Mouse (Mus musculus) ZHBTc4 (cell line): ENCODE measurements around the gene Stk4.
A peak's percentile ranks its signal among the peaks of the same experiment; 100 is the strongest.

Source experiments
- DNase-seq: peaks from one replicate; pipeline ENCODE4 v3.0.0-alpha.2; 2011; ENCODE audit warnings: low read depth, low spot score

The Stk4 gene

DNA sequence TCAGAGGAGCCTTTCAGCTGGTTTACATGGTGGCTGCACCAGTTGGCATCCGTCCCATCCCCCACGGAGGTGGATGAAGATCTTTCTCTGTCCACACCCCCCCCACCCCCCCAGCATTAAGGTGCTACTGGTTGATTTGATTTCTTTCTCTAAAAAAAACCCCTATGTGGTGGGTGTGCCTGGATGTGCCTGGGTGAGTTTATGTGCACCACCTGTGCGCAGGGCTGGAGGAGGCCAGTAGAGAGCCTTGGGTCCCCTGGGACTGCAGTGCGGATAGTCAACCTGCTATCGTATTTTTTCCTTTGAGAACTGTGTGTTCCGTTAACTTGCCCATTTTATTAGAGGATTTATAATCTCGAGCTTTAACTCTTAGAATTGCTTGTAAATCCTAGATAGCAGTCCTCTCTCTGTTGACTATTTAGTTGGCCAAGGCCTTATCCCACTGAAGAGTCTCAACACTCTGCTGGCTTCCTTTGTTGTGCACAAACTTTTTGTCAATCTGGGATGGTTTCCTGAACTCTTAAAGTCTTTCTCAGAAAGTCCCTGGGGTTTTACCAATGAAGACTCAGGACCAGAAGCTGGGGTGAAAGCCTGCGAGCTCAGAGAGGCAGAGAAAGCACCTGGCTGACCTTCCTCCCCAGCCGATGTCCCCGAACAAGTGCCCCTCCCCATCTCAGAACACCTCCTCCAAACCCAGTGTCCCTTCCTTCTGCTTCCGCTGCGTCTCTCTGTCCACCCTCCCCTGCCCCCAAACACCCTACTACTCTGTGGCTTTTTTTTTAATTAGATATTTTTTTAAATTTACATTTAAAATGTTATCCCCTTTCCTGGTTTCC lies 58.7 kb downstream of the Stk4 start:
- no peak for DNase-seq

GRCm38 (mm10) chr2:164131586-164131985 lies 61.5 kb downstream of the Stk4 start:
- DNase-seq: no peak

DNA sequence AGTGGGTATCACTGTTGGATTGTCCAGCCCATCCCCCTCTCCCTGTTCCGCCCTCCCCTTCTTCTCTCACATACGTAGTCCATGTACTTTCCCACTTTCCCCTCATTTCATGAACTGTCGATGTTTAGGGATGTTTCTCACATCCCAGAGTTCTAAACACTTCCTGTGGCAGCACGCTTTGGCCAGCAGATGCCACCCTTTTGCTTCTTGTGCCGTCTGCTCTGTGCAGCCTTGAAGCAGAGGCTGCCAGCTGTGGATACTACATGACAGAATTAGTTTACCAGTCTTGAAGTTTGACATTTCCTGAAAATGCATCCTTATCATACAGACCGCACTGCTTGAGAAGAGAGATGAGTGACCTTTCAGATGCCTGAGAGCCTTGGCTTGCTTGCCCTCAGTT lies 64.4 kb downstream of the Stk4 start:
- DNase-seq: no peak

DNA sequence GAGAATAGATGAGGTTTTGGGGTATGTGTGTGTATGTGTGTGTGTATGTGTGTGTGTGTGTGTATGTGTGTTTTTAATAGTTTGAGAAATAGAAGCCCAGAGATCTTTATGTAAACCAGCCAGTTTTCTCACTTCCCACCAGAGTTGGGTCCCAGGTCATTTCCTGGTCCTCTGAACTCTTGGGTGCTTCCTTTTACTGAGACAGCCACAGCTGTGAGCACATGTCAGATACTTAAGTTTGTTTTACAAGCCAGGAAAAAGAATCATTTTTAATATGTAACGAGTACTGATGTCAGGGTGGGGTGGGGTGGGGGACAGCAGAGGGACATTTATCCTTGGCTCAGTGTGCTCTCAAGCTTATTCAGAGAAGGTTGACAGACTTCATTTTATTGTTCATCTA lies 65.2 kb downstream of the Stk4 start:
- DNase-seq: no peak

DNA sequence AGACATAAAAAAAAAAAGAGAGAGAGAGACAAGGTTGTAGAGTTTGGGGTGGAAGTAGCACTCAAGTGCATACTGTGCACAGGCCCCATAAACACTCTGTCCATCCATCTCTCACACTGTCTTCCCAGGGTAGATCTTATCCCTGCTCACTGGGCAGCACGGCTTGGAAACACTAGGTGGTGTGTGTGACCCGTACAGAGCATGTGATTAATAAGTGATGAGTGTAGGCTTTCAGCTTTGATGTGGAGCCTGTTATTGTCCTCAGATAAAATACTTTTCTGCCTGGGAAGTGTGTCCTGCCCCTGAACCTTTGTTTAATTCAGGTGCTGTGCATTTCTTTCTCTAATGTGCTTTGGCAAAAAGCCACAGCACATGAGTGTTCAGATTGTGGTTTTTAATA lies 66.3 kb downstream of the Stk4 start:
- DNase-seq: no peak

DNA sequence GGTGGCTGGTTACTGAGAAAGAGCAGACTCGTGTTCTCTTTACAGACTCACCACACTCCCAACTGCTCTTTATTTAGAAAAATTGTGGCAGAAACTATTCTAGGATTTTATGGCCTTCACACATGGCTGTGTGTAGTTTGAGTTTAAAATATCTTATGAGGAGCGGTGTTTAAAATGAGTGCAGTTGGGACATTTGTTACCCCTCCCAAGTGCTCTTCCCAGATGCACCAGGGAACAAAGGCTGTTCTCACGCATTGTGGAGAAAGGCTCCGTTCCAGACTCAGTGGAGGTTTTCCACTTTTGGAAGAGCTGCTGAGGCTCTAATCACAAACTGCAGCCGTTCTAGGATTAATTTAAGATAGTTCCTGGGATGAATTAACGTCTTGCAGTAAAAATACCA lies 67.6 kb downstream of the Stk4 start:
- DNase-seq: no peak

GRCm38 (mm10) chr2:164142021-164142420 lies 71.9 kb downstream of the Stk4 start:
- DNase-seq: no peak

GRCm38 (mm10) chr2:164144025-164144424 lies 73.9 kb downstream of the Stk4 start:
- DNase-seq: no peak

DNA sequence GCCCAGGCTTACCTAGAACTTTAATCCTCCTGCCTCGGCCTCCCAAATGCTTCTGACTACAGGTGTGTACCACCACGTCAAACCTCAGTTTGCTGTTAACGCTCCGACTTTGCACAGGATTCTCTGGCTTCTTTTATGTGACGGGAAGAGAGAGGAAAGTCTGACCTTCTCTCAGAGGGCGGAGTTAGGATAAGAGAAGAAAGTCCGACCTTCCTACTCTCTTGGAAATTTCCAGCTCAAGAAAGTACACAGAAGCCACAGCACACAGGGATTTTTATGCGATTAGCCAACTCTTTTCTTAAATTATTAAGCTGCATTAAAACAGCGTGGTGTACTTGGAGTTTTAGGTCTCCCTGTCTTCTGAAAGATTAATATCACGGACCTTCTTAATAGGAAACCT lies 74.4 kb downstream of the Stk4 start:
- no peak for DNase-seq

DNA sequence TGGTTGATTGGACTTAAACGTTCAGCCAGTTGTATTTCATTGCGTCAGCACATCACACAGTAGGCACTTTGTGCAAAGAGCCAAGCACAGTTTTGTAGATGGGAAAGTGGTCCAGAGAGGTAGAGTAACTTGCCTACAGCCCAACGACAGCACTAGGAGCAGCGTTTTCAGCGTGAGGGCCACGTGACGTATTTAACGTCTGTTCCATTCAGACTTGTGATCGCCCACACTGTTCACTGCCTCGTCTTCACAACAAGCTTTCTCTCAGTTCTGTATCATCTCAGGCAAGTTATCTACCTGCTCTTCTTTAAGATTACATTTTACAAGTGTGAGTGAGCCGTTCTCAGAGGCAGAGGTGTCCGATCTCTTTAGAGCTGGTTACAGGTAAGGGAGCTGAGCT lies 76.4 kb downstream of the Stk4 start:
- no peak for DNase-seq

GRCm38 (mm10) chr2:164150086-164150760 lies 80.1 kb downstream of the Stk4 start:
- DNase-seq: peak; percentile 66

DNA sequence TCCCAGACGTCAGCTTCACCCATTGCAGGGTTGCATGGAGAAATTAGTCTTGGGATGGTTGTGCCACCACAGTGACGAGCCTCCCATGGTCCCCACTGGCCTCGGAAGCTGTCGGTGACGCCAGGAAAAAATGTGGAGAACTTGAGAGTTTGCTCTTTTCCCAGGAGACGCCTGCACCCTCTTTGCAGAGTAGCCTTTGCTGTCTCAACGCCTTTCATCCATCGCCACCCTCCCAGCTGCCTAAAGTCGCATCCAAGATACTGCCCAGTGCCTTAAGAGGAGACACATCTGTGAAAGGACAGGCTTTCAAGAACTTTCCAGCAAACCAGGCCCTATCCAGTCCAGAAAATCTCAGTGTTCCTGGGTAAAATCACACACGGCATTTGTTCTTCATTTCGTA lies 82.2 kb downstream of the Stk4 start:
- DNase-seq: no peak

DNA sequence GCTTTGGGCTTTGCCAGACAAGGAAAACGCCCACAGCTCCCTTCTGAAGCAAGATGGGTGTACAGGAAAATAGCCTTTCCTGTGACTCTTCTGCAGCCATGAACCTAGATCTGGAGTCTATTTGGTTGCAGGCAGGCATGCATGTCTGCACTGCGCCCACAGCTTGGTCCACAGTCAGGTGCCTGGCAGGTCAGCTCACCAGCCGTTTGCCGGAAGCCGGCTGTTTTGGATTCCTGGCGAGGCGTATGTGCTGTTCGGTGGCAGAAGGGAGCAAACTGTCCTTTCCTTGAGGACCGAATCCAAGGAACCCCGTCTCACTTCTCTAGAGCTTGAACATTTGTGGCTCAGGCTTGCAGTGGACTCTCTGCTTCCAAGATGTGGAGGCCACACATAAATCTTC lies 83.9 kb downstream of the Stk4 start:
- DNase-seq: no peak

DNA sequence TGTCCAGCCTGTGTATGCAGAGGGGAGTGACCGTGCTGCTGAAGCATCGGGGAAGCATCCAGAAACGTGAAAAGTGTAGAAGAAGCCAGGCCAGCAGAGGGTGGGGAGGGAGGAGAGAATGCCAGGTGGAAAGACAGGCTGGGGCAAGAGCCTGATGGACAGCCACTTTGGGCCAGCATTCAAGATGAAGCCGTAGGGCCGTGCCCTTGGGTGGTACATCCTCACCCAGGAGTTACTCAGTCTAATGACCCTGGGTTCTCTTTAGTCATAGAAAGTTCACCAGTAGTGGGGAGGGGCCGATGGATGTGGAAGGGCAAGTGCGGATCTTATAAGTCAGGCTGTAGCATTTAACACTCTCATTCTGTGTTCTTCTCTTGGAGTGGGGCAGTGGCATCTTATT lies 86.0 kb downstream of the Stk4 start:
- DNase-seq: no peak

DNA sequence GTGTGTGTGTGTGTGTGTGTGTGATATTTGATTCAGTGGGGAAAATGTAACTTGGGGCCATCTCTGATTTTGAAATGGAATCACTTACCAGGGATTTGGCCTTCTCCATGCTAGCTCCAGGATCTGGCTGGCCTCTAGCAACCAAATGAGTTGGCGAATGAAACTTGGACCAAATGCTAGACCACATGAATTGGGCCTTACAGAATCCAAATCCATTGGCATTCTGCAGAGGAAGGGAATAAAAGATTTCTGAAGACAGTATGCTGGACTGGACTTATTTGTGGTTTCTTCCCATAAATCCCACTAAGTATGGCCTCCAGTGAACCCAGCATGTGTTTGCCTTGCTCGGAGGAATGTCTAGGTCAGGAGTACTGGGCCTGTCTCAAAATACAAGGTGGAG lies 88.7 kb downstream of the Stk4 start:
- no peak for DNase-seq

DNA sequence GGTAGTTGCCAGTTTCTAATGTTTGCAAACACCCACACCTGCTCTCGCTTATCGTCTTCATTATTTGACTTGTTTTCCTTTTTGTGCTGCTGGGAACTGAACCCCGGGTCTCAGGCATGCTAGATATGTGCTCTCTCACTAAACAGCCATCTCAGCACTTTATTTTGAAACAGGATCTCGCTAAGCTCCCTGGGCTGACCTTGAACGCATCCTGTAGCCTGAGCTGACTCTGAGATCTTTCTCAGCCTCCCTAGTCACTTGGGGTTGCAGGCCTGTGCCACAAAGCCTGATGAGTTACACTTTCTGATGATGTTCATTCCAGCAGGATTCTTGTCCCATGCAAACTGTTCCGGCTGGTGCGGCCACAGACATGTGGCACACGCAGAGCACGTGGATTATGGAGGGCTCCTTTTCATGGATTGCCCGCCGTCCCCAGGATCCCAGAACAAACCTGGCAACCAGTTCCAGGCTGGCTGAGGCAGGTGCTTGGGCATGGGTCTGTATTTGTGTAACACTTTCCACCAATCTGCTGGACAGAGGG lies 91.5 kb downstream of the Stk4 start:
- no peak for DNase-seq

DNA sequence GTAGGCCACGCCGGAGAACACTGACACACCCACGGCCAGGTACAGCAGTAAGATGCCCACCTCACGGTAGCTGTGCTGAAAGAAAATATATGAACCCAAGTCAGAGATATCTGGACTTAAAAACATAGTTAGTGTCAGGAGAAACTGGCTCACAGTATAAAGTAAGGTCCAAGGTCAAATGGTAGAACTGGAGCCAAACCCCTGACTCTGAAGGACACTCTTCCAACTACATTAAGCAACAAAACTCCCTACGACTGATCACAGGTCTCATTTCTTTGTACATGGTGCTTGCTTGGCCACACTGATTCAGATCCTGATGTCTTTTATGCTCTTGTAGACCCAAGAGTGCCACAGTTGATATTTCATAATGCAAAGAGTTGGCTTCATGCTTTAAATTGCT lies 94.8 kb downstream of the Stk4 start:
- no peak for DNase-seq

- DNase-seq: peak; percentile 72
Observed at GRCm38 (mm10) chr2:164167752-164168570, 97.8 kb downstream of the Stk4 start.

- peak; percentile 82 for DNase-seq
Observed at GRCm38 (mm10) chr2:164168571-164168946, 98.4 kb downstream of the Stk4 start.

DNA sequence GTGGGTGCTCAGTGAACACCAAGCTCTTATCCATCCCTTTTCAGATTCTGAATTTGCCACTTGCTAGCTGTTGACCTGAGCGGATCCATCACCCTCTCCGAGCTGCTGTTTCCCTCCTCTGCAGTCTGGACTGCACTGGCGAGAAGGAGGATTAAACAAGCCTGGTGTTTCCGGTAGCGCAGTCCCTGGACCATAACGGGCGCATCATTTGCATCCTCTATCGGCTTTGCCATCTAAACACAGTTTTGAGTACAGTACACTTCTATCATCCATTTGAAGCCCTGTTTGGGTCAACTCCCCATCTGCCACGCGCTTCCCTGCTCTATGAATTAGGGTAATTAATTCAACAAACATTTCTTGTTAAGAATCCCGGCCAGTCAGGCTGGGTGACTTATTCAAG lies 100.2 kb downstream of the Stk4 start:
- no peak for DNase-seq

DNA sequence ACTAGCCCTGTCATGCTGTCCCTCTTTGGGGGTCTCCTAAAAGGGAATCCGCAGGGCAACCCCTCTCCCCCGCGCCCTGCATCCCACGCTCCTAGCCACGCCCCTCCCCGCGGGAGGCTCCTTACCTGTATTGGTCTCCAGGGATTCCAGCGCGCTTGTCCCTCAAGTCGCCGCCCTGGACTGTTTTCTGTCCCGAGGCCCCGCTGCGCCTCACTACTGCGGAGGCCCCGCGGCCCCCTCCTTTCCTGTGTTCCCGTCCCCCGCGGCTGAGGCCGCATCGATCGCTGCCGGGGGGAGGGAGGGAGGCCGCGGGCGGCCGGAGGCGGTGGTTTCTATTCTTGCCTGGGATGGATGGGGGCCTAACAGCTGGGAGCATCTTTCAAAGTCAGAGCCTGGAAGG lies 100.8 kb downstream of the Stk4 start, which contains the start of gene Kcns1:
TSS of gene Kcns1 (minus strand) at position 212 of the 400 bp plus-strand sequence.
- DNase-seq: no peak

GRCm38 (mm10) chr2:164173394-164173793 lies 103.3 kb downstream of the Stk4 start:
- DNase-seq: no peak
